Mouse (Mus musculus) lung, postnatal 0 days (tissue): ENCODE results near the gene Pbx1. TPM values are rescaled to one million over a fixed set of nuclear protein-coding genes. Genes with fewer than 3 reads are reported as not detected.

Experiments
- ATAC-seq: fragments of 200-750 bp; cut with Nextera tagmentation; 2 replicates; pipeline ENCODE4 v1.8.0; 2017; ENCODE audit warnings: moderate library complexity
- DNase-seq: peaks from one replicate; pipeline ENCODE4 v3.0.0-alpha.2; 2016; ENCODE audit warnings: low spot score
- H3K27ac ChIP-seq: fragments of 300-500 bp; sonication (generic); 2 replicates; pipeline ENCODE4 v1.5.1; 2014; ENCODE audit warnings: antibody characterized with exemption, mild to moderate bottlenecking, low read length, mixed read lengths
- H3K27me3 ChIP-seq: fragments of 300-500 bp; sonication (generic); replicated peaks from 2 replicates; pipeline ENCODE4 v1.6.1; 2014; ENCODE audit warnings: low read length, mixed read lengths; ENCODE audit not compliant: insufficient read depth
- H3K36me3 ChIP-seq: fragments of 300-500 bp; sonication (generic); 2 replicates; pipeline ENCODE4 v1.6.1; 2014; ENCODE audit warnings: low read length, mixed read lengths; ENCODE audit not compliant: insufficient read depth
- H3K4me1 ChIP-seq: fragments of 300-500 bp; sonication (generic); 2 replicates; pipeline ENCODE4 v1.6.1; 2014; ENCODE audit warnings: antibody characterized with exemption, low read depth, low read length, mixed read lengths; ENCODE audit not compliant: insufficient read depth
- H3K4me2 ChIP-seq: fragments of 300-500 bp; sonication (generic); replicated peaks from 2 replicates; pipeline ENCODE4 v1.6.1; 2014; ENCODE audit warnings: low read depth, mild to moderate bottlenecking, low read length, moderate library complexity, mixed read lengths
- H3K4me3 ChIP-seq: fragments of 300-500 bp; sonication (generic); 2 replicates; pipeline ENCODE4 v1.5.1; 2014; ENCODE audit warnings: low read depth, low read length
- H3K9ac ChIP-seq: fragments of 300-500 bp; sonication (generic); replicated peaks from 2 replicates; pipeline ENCODE4 v1.6.1; 2014; ENCODE audit warnings: low read depth, mild to moderate bottlenecking
- H3K9me3 ChIP-seq: fragments of 300-500 bp; sonication (generic); 2 replicates; pipeline ENCODE4 v1.6.1; 2016; ENCODE audit warnings: low read length, mixed read lengths
- CTCF ChIP-seq: IDR thresholded peaks from 2 replicates; pipeline ENCODE4 v1.5.1; 2016; ENCODE audit warnings: antibody characterized with exemption, mild to moderate bottlenecking
- EP300 ChIP-seq: IDR thresholded peaks from 2 replicates; pipeline ENCODE4 v1.6.1; 2016; ENCODE audit warnings: antibody characterized with exemption, mild to moderate bottlenecking, control low read depth
- WGBS: fragments of 180-500 bp; shearing (Covaris S2); extraction: QIAGEN DNeasy Blood & Tissue Kit; methylation state at CpG from one replicate; pipeline ENCODE4 v1.1.7; 2014; 5-methylcytosine and 5-hydroxymethylcytosine counted together
- polyA plus RNA-seq: library from polyadenylated mRNA; unstranded; fragments of >200 nt; fragmentation: Nextera tagmentation; extraction: Ambion mirVana; gene quantifications from 2 replicates; pipeline ENCODE4 v1.2.1, GENCODE M21; 2015

Gene Pbx1
- polyA plus RNA-seq, 1 experiment from 2014 or later, result 23.9 TPM

DNA sequence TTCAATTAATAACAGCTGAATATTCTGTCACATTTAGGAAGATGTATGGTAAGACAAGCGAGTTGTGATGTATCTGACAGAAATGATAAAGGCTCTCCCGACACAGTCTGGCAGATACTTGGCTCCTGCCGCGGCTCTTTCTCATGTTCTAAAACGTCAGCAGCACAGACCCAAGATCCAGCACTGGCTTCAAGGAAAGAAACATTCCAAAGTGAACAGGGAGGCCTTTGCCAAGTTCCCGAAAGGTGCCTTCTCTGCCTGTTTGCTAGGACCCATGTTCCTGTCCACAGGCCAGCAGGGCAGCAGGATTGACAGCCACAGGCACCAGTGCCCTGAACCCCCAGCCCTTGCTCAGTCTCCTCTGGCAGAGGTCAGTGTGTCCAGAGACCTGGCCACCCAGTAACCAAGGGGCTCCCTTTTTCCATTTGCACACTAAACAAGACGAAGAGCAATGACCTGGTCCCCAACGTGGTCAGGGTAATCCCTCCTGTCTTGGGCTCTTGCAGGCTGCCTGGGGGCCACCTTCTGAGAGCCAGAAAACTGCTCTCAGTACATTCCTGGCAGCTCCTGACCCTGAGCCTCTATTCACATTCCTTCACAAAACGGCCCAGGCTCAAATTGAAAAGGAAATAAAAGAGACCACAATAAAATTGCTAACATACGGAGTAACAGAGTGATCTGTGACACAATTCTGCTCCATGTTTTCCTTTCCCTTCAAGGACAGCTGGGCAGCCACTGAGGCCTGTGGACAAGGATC lies 184.9 kb downstream of the Pbx1 start:
- WGBS, result 42% methylated on average over 10 of the region's 10 CpGs
- no peaks in the 10 kb centered on the region for H3K27me3 ChIP-seq
- no peaks in the 10 kb centered on the region for H3K4me1 ChIP-seq
- TF ChIP-seq EP300 (no peak), CTCF (no peak)
- H3K4me3 ChIP-seq, result no peak overlapping the region
- H3K36me3 ChIP-seq, result no peaks in the 10 kb centered on the region
- H3K27ac ChIP-seq, result no peak overlapping the region
- H3K9me3 ChIP-seq, result no peaks in the 10 kb centered on the region
- DNase-seq (peak; percentile 37), ATAC-seq (no peak; the same call in 1 of the 2 replicates)
- no peak overlapping the region for H3K4me2 ChIP-seq
- no peak overlapping the region for H3K9ac ChIP-seq

- Histone ChIP-seq H3K9me3 (no peaks in the 10 kb centered on the region), H3K27ac (no peak overlapping the region), H3K36me3 (no peaks in the 10 kb centered on the region), H3K27me3 (no peaks in the 10 kb centered on the region), H3K4me1 (no peaks in the 10 kb centered on the region), H3K4me2 (no peak overlapping the region), H3K9ac (no peak overlapping the region), H3K4me3 (no peak overlapping the region)
- WGBS, result 58% methylated on average over 5 of the region's 5 CpGs
- DNase-seq, result no peak
- TF ChIP-seq EP300 (no peak), CTCF (no peak)
- no peak for ATAC-seq
Observed at GRCm38 (mm10) chr1:168245539-168245938, 186.5 kb downstream of the Pbx1 start.

GRCm38 (mm10) chr1:168243759-168244158 lies 188.3 kb downstream of the Pbx1 start:
- Histone ChIP-seq H3K27ac (no peak overlapping the region), H3K9ac (no peak overlapping the region), H3K36me3 (no peaks in the 10 kb centered on the region), H3K4me1 (no peaks in the 10 kb centered on the region), H3K27me3 (no peaks in the 10 kb centered on the region), H3K9me3 (no peaks in the 10 kb centered on the region), H3K4me3 (no peak overlapping the region), H3K4me2 (no peak overlapping the region)
- TF ChIP-seq CTCF, result no peak
- TF ChIP-seq EP300, result no peak
- ATAC-seq (no peak), DNase-seq (no peak)
- WGBS, result 74% methylated on average over 12 of the region's 12 CpGs

- Histone ChIP-seq H3K27me3 (no peaks in the 10 kb centered on the region), H3K4me3 (no peak overlapping the region), H3K9me3 (no peaks in the 10 kb centered on the region), H3K36me3 (no peaks in the 10 kb centered on the region), H3K4me1 (no peaks in the 10 kb centered on the region), H3K4me2 (no peak overlapping the region), H3K9ac (no peak overlapping the region), H3K27ac (no peak overlapping the region)
- WGBS, result 86% methylated on average over 7 of the region's 7 CpGs
- TF ChIP-seq CTCF (no peak), EP300 (no peak)
- ATAC-seq, result no peak
- DNase-seq, result no peak
Observed at GRCm38 (mm10) chr1:168243068-168243467, 189.0 kb downstream of the Pbx1 start.

DNA sequence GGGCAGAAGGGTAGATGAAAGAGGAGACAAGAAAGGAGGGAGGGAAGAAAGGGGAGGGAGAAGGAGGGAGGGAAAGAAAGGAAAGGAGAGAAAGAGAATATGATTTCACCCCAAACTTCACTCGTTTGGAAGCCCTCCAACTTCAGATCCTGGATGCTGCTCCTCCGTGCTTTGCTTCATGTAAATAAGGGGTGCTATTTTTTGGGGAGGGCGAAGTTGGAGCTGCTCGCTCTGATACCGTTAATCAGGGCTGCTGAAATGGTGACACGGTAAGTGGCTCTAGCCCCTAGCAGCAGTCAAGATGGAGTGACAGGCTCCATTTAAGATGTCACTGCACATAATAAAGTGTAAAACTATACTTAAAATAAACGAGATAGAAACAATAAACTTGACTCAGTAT lies 190.8 kb downstream of the Pbx1 start:
- no peak overlapping the region for H3K27ac ChIP-seq
- H3K4me1 ChIP-seq, result no peaks in the 10 kb centered on the region
- no peak overlapping the region for H3K4me2 ChIP-seq
- no peak overlapping the region for H3K9ac ChIP-seq
- no peaks in the 10 kb centered on the region for H3K27me3 ChIP-seq
- ATAC-seq (no peak), DNase-seq (no peak)
- H3K36me3 ChIP-seq, result no peaks in the 10 kb centered on the region
- H3K4me3 ChIP-seq, result no peak overlapping the region
- no peaks in the 10 kb centered on the region for H3K9me3 ChIP-seq
- no peak for TF ChIP-seq CTCF
- no peak for TF ChIP-seq EP300
- WGBS, result 35% methylated on average over 7 of the region's 7 CpGs

DNA sequence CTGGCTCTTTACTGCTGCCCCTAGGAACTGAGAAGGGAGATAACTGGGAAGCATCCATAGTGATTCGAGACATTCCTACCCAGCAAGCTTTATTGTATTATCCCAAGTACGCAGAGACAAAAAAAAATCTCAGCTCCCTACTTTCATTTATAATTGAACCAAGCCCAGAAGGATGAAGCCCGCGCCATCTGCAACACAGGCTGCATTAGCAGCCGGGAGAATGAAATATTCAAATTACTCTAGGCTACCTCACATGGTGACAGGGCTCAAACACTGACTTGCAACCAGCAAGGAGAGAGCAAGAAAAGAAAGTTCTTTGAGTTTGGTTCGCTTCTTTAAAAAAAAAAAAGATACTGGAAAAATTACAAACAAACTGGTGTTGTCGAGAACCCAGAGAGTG lies 191.2 kb downstream of the Pbx1 start:
- Histone ChIP-seq H3K4me1 (no peaks in the 10 kb centered on the region), H3K27me3 (no peaks in the 10 kb centered on the region), H3K4me3 (no peak overlapping the region), H3K27ac (no peak overlapping the region), H3K36me3 (no peaks in the 10 kb centered on the region), H3K9ac (no peak overlapping the region), H3K9me3 (no peaks in the 10 kb centered on the region), H3K4me2 (no peak overlapping the region)
- TF ChIP-seq EP300 (no peak), CTCF (no peak)
- DNase-seq (no peak), ATAC-seq (no peak)
- WGBS, result 53% methylated on average over 7 of the region's 7 CpGs

DNA sequence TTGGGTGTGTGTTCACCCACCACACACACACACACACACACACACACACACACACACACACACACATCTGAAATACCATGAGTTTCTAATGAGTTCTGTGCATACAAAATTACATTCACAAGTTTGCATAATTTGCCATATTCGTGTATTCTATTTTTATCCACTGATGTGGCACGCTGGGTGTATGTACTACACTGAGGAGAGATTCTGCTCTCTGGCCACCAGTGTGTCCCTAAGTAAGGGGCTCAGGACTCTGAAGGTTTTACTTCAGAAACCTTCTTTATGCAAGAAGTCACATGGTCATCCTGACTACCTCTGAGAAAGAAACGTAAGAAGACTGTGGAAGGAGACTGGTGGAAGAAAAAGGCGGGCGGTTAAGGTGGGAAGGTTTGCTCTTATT lies 191.7 kb downstream of the Pbx1 start:
- H3K9ac ChIP-seq, result no peak overlapping the region
- DNase-seq, result no peak
- H3K4me3 ChIP-seq, result no peak overlapping the region
- H3K27ac ChIP-seq, result no peak overlapping the region
- WGBS, result 75% methylated on average over 5 of the region's 5 CpGs
- H3K27me3 ChIP-seq, result no peaks in the 10 kb centered on the region
- ATAC-seq, result no peak
- H3K4me2 ChIP-seq, result no peak overlapping the region
- H3K4me1 ChIP-seq, result no peaks in the 10 kb centered on the region
- no peak for TF ChIP-seq EP300
- TF ChIP-seq CTCF, result no peak
- H3K36me3 ChIP-seq, result no peaks in the 10 kb centered on the region
- H3K9me3 ChIP-seq, result no peaks in the 10 kb centered on the region
